Mouse (Mus musculus) CD4-positive naive resting alpha-beta T cell, adult 76 days (primary cell): ENCODE measurements around the gene Olfr1216. TPM values are rescaled to one million over a fixed set of nuclear protein-coding genes. Genes with fewer than 3 reads are reported as not detected.

Source experiments
- total RNA-seq: library from RNA; stranded (reverse); gene quantifications from one replicate; pipeline ENCODE4 v1.2.4, GENCODE M21; 2023

The Olfr1216 gene
- not detected for total RNA-seq

DNA sequence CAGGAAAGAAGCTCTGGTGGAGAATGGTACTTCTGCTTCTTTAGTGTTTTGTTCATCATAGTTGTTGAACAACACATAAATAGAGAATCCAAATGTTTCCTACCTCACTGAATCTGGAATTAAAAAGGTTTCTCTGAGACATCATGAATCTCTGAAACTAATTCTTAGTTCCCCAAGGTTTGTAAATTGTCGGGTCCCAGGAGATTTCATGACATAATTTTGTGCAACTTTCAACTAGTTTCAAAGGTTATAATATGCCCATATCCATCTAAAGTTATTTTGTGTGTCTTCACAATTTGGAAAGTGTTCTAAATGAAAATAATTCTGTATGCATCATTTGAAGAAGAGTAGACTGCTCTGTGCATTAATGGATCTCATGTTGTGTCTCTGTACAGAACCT is at the start of gene Olfr1216:
Gene Olfr1216 (minus strand): TSS at position 101 of the 400 bp plus-strand sequence.

DNA sequence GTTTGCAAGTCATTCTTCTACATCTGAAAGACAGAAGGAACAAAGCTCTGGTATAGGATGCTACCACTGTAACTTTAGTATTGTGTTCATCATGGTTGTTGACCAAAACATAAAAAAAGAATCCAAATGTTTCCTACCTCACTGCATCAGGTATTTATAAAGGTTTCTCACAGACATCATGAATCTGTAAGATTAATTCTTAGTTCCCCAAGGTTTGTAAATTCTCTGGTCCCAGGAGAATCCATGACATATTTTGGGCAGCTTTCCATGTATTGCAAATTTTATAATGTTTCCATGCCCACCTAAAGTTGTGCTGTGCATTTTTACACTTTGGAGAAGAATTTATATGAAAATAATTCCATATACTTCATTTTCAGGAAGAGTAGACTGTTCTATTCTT is 42.9 kb upstream of the Olfr1216 start, which contains the start of gene Olfr1218:
Gene Olfr1218 (minus strand): TSS at position 101 of the 400 bp plus-strand sequence.

GRCm38 (mm10) chr2:89031965-89032364 is 13.8 kb upstream of the Olfr1216 start, which contains the start of gene Olfr1217:
Olfr1217 (minus strand) TSS chr2:89032065.

GRCm38 (mm10) chr2:89006873-89007272 is 11.3 kb downstream of the Olfr1216 start, which contains the start of gene Olfr1215:
Olfr1215 (minus strand) TSS chr2:89006973.

DNA sequence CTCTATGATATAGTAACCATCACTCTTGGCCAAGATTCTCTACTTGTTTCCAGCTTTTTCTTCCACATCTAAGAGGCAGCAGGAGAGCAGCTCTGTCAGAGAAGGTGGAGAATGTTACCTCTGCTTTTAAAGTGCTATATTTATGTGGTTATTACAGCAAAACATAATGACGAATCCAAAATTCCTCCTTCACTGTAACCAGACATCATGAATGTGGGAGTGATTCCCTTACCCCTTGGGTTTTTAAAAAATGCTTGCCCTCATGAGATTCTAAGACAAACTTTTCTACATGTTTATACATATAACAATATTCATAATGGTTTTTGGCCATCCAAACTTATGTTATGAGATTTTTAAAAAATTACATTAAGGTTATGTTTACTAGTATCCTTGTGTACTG is 25.6 kb downstream of the Olfr1216 start, which contains the start of gene Olfr1214:
Gene Olfr1214 (minus strand): TSS at position 101 of the 400 bp plus-strand sequence.

DNA sequence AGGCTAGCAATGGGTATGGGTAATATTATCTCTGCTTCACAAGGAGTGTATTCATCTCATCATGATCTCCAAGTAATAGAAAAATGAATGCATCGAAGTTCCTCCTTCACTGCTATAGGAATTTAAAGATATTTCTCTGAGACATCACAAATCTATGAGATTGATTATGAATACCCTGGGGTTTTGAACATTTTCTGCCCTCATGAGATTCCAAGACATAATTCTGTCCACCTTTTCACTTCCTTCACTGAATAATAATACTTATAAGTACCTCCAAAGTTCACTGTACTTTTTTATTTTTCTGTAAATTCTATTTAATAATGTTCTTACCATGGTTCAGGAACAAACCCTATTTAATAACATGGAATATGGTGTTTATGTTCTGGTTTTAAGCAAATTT is 38.0 kb downstream of the Olfr1216 start, which contains the start of gene Gm13762:
Gene Gm13762 (minus strand): TSS at position 101 of the 400 bp plus-strand sequence.

Other genes starting within 250 kb of the Olfr1216 start
- not detected for gene Olfr1200, start 247.9 kb downstream of the Olfr1216 start, total RNA-seq
- not detected for gene Olfr1201, start 225.3 kb downstream of the Olfr1216 start, total RNA-seq
- not detected for gene Olfr1202, start 203.8 kb downstream of the Olfr1216 start, total RNA-seq
- not detected for gene Olfr1205, start 188.6 kb downstream of the Olfr1216 start, total RNA-seq
- gene Olfr1204, start 169.0 kb downstream of the Olfr1216 start, total RNA-seq, result not detected
- not detected for gene Olfr1206, start 155.1 kb downstream of the Olfr1216 start, total RNA-seq
- not detected for gene Olfr1208, start 116.0 kb downstream of the Olfr1216 start, total RNA-seq
- not detected for gene Olfr1209, start 103.2 kb downstream of the Olfr1216 start, total RNA-seq
- gene Olfr1211, start 80.2 kb downstream of the Olfr1216 start, total RNA-seq, result not detected
- not detected for gene Olfr1212, start 64.4 kb downstream of the Olfr1216 start, total RNA-seq
- gene Gm13762, start 38.1 kb downstream of the Olfr1216 start, total RNA-seq, result not detected
- not detected for gene Olfr1214, start 25.7 kb downstream of the Olfr1216 start, total RNA-seq
- not detected for gene Olfr1215, start 11.4 kb downstream of the Olfr1216 start, total RNA-seq
- gene Olfr1217, start 13.7 kb upstream of the Olfr1216 start, total RNA-seq, result not detected
- not detected for gene Olfr1218, start 42.8 kb upstream of the Olfr1216 start, total RNA-seq
- not detected for gene Olfr1219, start 65.2 kb upstream of the Olfr1216 start, total RNA-seq
- gene Olfr1220, start 88.5 kb upstream of the Olfr1216 start, total RNA-seq, result not detected
- gene Olfr1221, start 98.9 kb upstream of the Olfr1216 start, total RNA-seq, result not detected
- not detected for gene Olfr1222, start 114.7 kb upstream of the Olfr1216 start, total RNA-seq
- gene Olfr1223, start 133.2 kb upstream of the Olfr1216 start, total RNA-seq, result not detected
- gene Olfr1224-ps1, start 145.8 kb upstream of the Olfr1216 start, total RNA-seq, result not detected
- not detected for gene Olfr1225, start 156.3 kb upstream of the Olfr1216 start, total RNA-seq
- not detected for gene Olfr1226, start 181.7 kb upstream of the Olfr1216 start, total RNA-seq
- gene Olfr1228, start 235.7 kb upstream of the Olfr1216 start, total RNA-seq, result not detected